Mouse (Mus musculus) CD8-positive naive resting alpha-beta T cell, adult 57 days (primary cell): Measurements from ENCODE around the gene Enoph1. TPM values are rescaled to one million over a fixed set of nuclear protein-coding genes. Genes with fewer than 3 reads are reported as not detected.

ENCODE experiments used
- total RNA-seq: library from RNA; stranded (reverse); gene quantifications from one replicate; pipeline ENCODE4 v1.2.4, GENCODE M21; 2023

The Enoph1 gene
- total RNA-seq, result 22.8 TPM

DNA sequence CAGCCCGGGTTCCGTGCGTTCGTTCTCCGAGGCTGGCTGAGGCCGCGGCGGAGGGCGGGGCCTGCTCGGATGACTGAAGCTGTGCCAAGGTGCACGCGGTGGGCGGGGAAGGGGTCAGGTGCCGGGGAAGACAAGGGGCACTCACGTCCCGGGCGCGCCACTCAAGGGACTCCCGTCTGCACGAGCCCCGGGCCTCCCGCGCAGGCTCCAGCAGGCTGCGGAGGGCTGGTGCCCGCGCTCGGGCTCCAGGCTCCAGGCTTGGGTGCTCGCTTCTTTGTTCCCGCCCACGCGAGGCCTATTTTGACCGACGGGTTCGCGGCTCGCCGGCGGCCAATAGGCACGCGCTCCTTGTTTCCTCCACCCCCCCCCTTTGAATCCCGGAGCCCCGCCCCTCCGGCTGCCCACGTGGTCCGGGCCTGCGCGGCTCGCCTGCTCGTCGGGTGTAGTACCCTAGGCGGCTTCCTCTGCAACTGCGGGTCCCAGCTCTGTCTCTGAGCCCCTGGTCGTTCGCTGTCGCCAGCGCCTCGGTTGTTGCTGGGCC, at the start of gene Enoph1, which contains the start of gene Hnrnpdl:
Gene Enoph1 (plus strand): TSS at position 384 of the 541 bp plus-strand sequence.
Gene Hnrnpdl (minus strand): TSS at position 63 of the 541 bp plus-strand sequence.

Other genes with a start within 250 kb of the Enoph1 start
- not detected for gene Vamp9, start 133.7 kb upstream of the Enoph1 start, total RNA-seq
- 255 TPM for gene Hnrnpd, start 61.0 kb upstream of the Enoph1 start, total RNA-seq
- gene 4930524J08Rik, start 60.9 kb upstream of the Enoph1 start, total RNA-seq, result 1.3 TPM
- 320 TPM for gene Hnrnpdl, start 321 bp upstream of the Enoph1 start, total RNA-seq
- not detected for gene Tmem150c, start 119.8 kb downstream of the Enoph1 start, total RNA-seq